In the genomic region with DNA sequence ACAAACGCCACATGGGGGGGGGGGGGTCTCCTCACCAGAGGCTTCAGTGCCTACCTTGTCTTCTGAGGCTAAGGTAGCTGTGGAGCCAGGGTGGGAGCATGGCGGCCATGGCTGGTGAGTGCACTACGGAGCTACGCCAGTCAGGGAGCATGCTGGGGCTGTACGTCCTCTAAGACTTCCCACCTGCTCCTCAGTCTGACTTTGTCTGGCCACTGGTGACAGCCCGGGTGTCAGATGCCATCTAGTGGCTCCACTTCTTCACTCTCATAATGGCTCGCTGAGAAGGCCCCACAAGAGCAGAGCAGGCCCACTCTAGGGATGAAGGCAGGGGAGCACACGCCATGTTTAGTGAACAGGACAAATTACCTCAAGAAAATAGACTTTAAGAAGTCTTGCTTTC, we compare ENCODE assay signal across 8 mouse cellular contexts. TPM values are rescaled to one million over a fixed set of nuclear protein-coding genes. Genes with fewer than 3 reads are reported as not detected.
DNase-seq lines count a peak whose midpoint lies in the region; ATAC-seq and TF ChIP-seq lines count a peak whose summit lies in the region.

No protein-coding gene starts in this region.

- H3K27me3 ChIP-seq in spleen, adult 2 months (ENCODE audit: control insufficient read depth, insufficient read depth, low read length): no peaks in the 10 kb centered on the region
- no peaks in the 10 kb centered on the region for H3K27me3 ChIP-seq in kidney, postnatal 0 days (ENCODE audit: insufficient read depth, low read length)
- H3K27me3 ChIP-seq in midbrain, embryonic 12.5 days: no peaks in the 10 kb centered on the region

- H3K9ac ChIP-seq in kidney, postnatal 0 days (ENCODE audit: low read depth, low read length): no peak overlapping the region
- no peak overlapping the region for H3K9ac ChIP-seq in midbrain, embryonic 12.5 days (replicated peaks)

- ATAC-seq in CD4-positive, CD25-positive, alpha-beta regulatory T cell, adult 4 months: no peak
- ATAC-seq in kidney, postnatal 0 days (replicated peaks; ENCODE audit: low FRiP score, low read depth): no peak
- ATAC-seq in midbrain, embryonic 12.5 days (ENCODE audit: low FRiP score, low read depth): peak; percentile 56

- WGBS in spleen, adult 2 months: 61% methylated on average over 8 of the region's 8 CpGs
- WGBS in kidney, postnatal 0 days: 51% methylated on average over 8 of the region's 8 CpGs
- 64% methylated on average over 8 of the region's 8 CpGs for WGBS in midbrain, embryonic 12.5 days

- peak; percentile 26; the same call in 1 of the 2 replicates for TF ChIP-seq CTCF in spleen, adult 2 months (IDR thresholded peaks at IDR 0.05; ENCODE audit: extremely low read depth, insufficient read depth, insufficient read length, insufficient replicate concordance)
- peak; percentile 73 for TF ChIP-seq CTCF in kidney, postnatal 0 days (IDR thresholded peaks at IDR 0.05; ENCODE audit: low read depth)

- DNase-seq in CD4-positive, CD25-positive, alpha-beta regulatory T cell, adult 2 months (ENCODE audit: low read depth, low spot score): peak; percentile 49
- no peak for DNase-seq in spleen, adult 2 months (ENCODE audit: low read depth in 1 of 2, low spot score in 2 of 2)
- no peak for DNase-seq in spleen, postnatal 36 days (ENCODE audit: low spot score in 2 of 2)
- peak; percentile 17 for DNase-seq in forelimb bud, embryonic 11.5 days (ENCODE audit: low read depth, low spot score)
- DNase-seq in kidney, postnatal 0 days (ENCODE audit: low spot score): peak; percentile 82
- DNase-seq in spleen, adult 18-20 months: no peak

- H3K4me3 ChIP-seq in spleen, adult 2 months (ENCODE audit: extremely low read depth, insufficient read depth, insufficient read length): no peak overlapping the region
- no peak overlapping the region for H3K4me3 ChIP-seq in kidney, postnatal 0 days (replicated peaks; ENCODE audit: low read depth, low read length)
- no peak overlapping the region for H3K4me3 ChIP-seq in midbrain, embryonic 12.5 days

- H3K36me3 ChIP-seq in spleen, adult 2 months (ENCODE audit: control insufficient read depth, insufficient read depth, low read length): peaks cover 28% of the 10 kb centered on the region
- peaks cover 37% of the 10 kb centered on the region for H3K36me3 ChIP-seq in kidney, postnatal 0 days (ENCODE audit: insufficient read depth, low read length)
- H3K36me3 ChIP-seq in midbrain, embryonic 12.5 days: peaks cover 76% of the 10 kb centered on the region

- no peaks in the 10 kb centered on the region for H3K9me3 ChIP-seq in kidney, postnatal 0 days (replicated peaks; ENCODE audit: low read length)
- H3K9me3 ChIP-seq in midbrain, embryonic 12.5 days: no peaks in the 10 kb centered on the region

- H3K4me2 ChIP-seq in kidney, postnatal 0 days (ENCODE audit: low read length): no peak overlapping the region
- no peak overlapping the region for H3K4me2 ChIP-seq in midbrain, embryonic 12.5 days (replicated peaks)

- no peak overlapping the region for H3K27ac ChIP-seq in spleen, adult 2 months (ENCODE audit: insufficient read depth, low read length)
- no peak overlapping the region for H3K27ac ChIP-seq in kidney, postnatal 0 days
- H3K27ac ChIP-seq in midbrain, embryonic 12.5 days (replicated peaks): no peak overlapping the region

- no peaks in the 10 kb centered on the region for H3K4me1 ChIP-seq in spleen, adult 2 months (ENCODE audit: control insufficient read depth, insufficient read depth, insufficient read length)
- H3K4me1 ChIP-seq in kidney, postnatal 0 days (replicated peaks; ENCODE audit: insufficient read depth, low read length): no peaks in the 10 kb centered on the region
- H3K4me1 ChIP-seq in midbrain, embryonic 12.5 days: no peaks in the 10 kb centered on the region

- TF ChIP-seq POLR2A in spleen, adult 2 months (IDR thresholded peaks at IDR 0.05; ENCODE audit: low read depth, low read length): no peak

RNA-seq across cellular contexts. Expression of gene N4bp1, which starts 41.2 kb away (rescaled TPM):
- 10 to 100 TPM; 10.8 to 11.9 TPM for polyA plus RNA-seq in CD4-positive, CD25-positive, alpha-beta regulatory T cell, adult 4 months (2017; shearing (Covaris generic))
- polyA plus RNA-seq in spleen, adult 2 months (2012; rRNA removed): 10.7 and 11.0 TPM in 2 replicates
- 5.6 and 6.3 TPM in 2 replicates for polyA plus RNA-seq in kidney, postnatal 0 days (2015; fragmentation: Nextera tagmentation; extraction: Ambion mirVana)
- polyA plus RNA-seq in midbrain, embryonic 12.5 days (2016; fragmentation: Nextera tagmentation; extraction: Ambion mirVana): 13.2 TPM in 2 replicates

Comparison
In these comparisons a context has a peak if more than half of its experiments do, and no peak if none do; other contexts are left out.
1. DNase-seq: peak in CD4-positive, CD25-positive, alpha-beta regulatory T cell, adult 2 months (single experiment), forelimb bud, embryonic 11.5 days (single experiment) and kidney, postnatal 0 days (single experiment); none in spleen, adult 2 months (0 of 2), spleen, postnatal 36 days (0 of 2) and spleen, adult 18-20 months (0 of 2).